Mouse (Mus musculus) G1E (cell line): ENCODE measurements around the gene Fa2h. TPM values are rescaled to one million over a fixed set of nuclear protein-coding genes. Genes with fewer than 3 reads are reported as not detected.

Experiments used
- ATAC-seq: 2 replicates; pipeline ENCODE4 v1.8.0; 2016; ENCODE audit warnings: mild to moderate bottlenecking; ENCODE audit not compliant: insufficient number of reproducible peaks, poor library complexity, low FRiP score, severe bottlenecking; ENCODE audit errors: extremely low read depth
- DNase-seq: peaks from one replicate; pipeline ENCODE4 v3.0.0; 2012; ENCODE audit warnings: low spot score
- H3K27me3 ChIP-seq: 2 replicates; pipeline ENCODE4 v1.6.1; 2012; ENCODE audit warnings: mild to moderate bottlenecking, low read length, inconsistent platforms; ENCODE audit not compliant: insufficient read depth
- H3K36me3 ChIP-seq: replicated peaks from 2 replicates; pipeline ENCODE3; 2012; ENCODE audit warnings: mild to moderate bottlenecking, inconsistent platforms
- H3K4me1 ChIP-seq: 2 replicates; pipeline ENCODE4 v1.6.1; 2012; ENCODE audit warnings: low read depth, low read length, inconsistent platforms, mixed read lengths; ENCODE audit not compliant: insufficient read depth
- H3K4me3 ChIP-seq: 2 replicates; pipeline ENCODE4 v1.5.1; 2012; ENCODE audit warnings: low read depth, mild to moderate bottlenecking, inconsistent platforms, low read length, moderate library complexity, mixed read lengths
- H3K9me3 ChIP-seq: replicated peaks from 2 replicates; pipeline ENCODE4 v1.6.1; 2012; ENCODE audit warnings: inconsistent platforms
- CTCF ChIP-seq: IDR thresholded peaks from 2 replicates; pipeline ENCODE4 v1.5.1; 2012; ENCODE audit warnings: low read depth, low read length, inconsistent platforms, mixed read lengths
- GATA1 ChIP-seq: IDR thresholded peaks from 2 replicates; pipeline ENCODE4 v1.6.1; 2012; ENCODE audit warnings: borderline replicate concordance, low read length, inconsistent platforms, mixed read lengths
- GATA2 ChIP-seq: IDR thresholded peaks from 2 replicates; pipeline ENCODE4 v1.6.1; 2012; ENCODE audit warnings: low read depth, low read length, inconsistent platforms, borderline replicate concordance
- POLR2AphosphoS5 ChIP-seq: IDR thresholded peaks from 2 replicates; pipeline ENCODE4 v1.6.1; 2012; ENCODE audit warnings: low read depth, low read length, inconsistent platforms; ENCODE audit not compliant: insufficient replicate concordance
- TAL1 ChIP-seq: conservative IDR thresholded peaks from 2 replicates; pipeline ENCODE4 v1.6.1; 2012; ENCODE audit warnings: low read depth, low read length, inconsistent platforms, mixed read lengths
- polyA plus RNA-seq: library from polyadenylated mRNA; stranded (reverse); fragments of >175 nt; gene quantifications from 2 replicates; pipeline ENCODE4 v1.2.3, GENCODE M21; 2012
- total RNA-seq, 2 experiments: library from RNA; stranded (forward) in 1 of 2; stranded (reverse) in 1 of 2; fragments of 200-1000 nt in 1 of 2; fragments of >200 nt in 1 of 2; fragmentation: Nextera tagmentation in 1 of 2; gene quantifications; 2 replicates each; pipeline ENCODE4 v1.2.3; 2014 to 2017

Gene Fa2h
- total and polyA plus RNA-seq, 3 experiments = 0.11 TPM; not detected in 2

GRCm38 (mm10) chr8:111419171-111419570, 25.5 kb upstream of the Fa2h start:
- no peak overlapping the region for H3K4me3 ChIP-seq
- H3K9me3 ChIP-seq = no peaks in the 10 kb centered on the region
- peaks cover 30% of the 10 kb centered on the region for H3K27me3 ChIP-seq
- no peaks in the 10 kb centered on the region for H3K4me1 ChIP-seq
- no peaks in the 10 kb centered on the region for H3K36me3 ChIP-seq
- TF ChIP-seq GATA1 (no peak), GATA2 (no peak), POLR2AphosphoS5 (no peak), CTCF (no peak), TAL1 (no peak)
- DNase-seq (no peak), ATAC-seq (no peak)

- Histone ChIP-seq H3K9me3 (no peaks in the 10 kb centered on the region), H3K4me1 (no peaks in the 10 kb centered on the region), H3K36me3 (no peaks in the 10 kb centered on the region), H3K27me3 (peaks cover 29% of the 10 kb centered on the region), H3K4me3 (no peak overlapping the region)
- TF ChIP-seq CTCF (peak; percentile 48; the same call in 1 of the 2 replicates), GATA1 (no peak)
- no peak for DNase-seq
- peak; percentile 15; the same call in 1 of the 2 replicates for ATAC-seq
These were observed 25.0 kb upstream of the Fa2h start for GRCm38 (mm10) chr8:111418601-111419000.

- DNase-seq (no peak), ATAC-seq (no peak)
- Histone ChIP-seq H3K9me3 (no peaks in the 10 kb centered on the region), H3K4me1 (no peaks in the 10 kb centered on the region), H3K27me3 (peaks cover 32% of the 10 kb centered on the region), H3K36me3 (no peaks in the 10 kb centered on the region), H3K4me3 (no peak overlapping the region)
- TF ChIP-seq GATA1 (no peak), POLR2AphosphoS5 (no peak), CTCF (no peak), TAL1 (no peak), GATA2 (no peak)
These were observed 23.6 kb upstream of the Fa2h start for GRCm38 (mm10) chr8:111417222-111417621.

GRCm38 (mm10) chr8:111403391-111403790, 9.8 kb upstream of the Fa2h start:
- DNase-seq (no peak), ATAC-seq (no peak)
- Histone ChIP-seq H3K9me3 (no peaks in the 10 kb centered on the region), H3K27me3 (peaks cover 34% of the 10 kb centered on the region), H3K4me3 (no peak overlapping the region), H3K36me3 (no peaks in the 10 kb centered on the region), H3K4me1 (no peaks in the 10 kb centered on the region)
- TF ChIP-seq GATA1 = no peak
- no peak for TF ChIP-seq CTCF
- no peak for TF ChIP-seq GATA2

- Histone ChIP-seq H3K4me1 (peaks cover 12% of the 10 kb centered on the region), H3K36me3 (no peaks in the 10 kb centered on the region), H3K27me3 (peaks cover 66% of the 10 kb centered on the region), H3K4me3 (no peak overlapping the region), H3K9me3 (no peaks in the 10 kb centered on the region)
- no peak for ATAC-seq
- TF ChIP-seq CTCF (no peak), GATA2 (no peak), TAL1 (no peak)
- no peak for DNase-seq
These were observed 2.4 kb downstream of the Fa2h start for GRCm38 (mm10) chr8:111391268-111391667.

- TF ChIP-seq CTCF = no peak
- H3K4me1 ChIP-seq = peaks cover 12% of the 10 kb centered on the region
- H3K36me3 ChIP-seq = no peaks in the 10 kb centered on the region
- ATAC-seq (no peak), DNase-seq (no peak)
- H3K27me3 ChIP-seq = peaks cover 65% of the 10 kb centered on the region
- no peaks in the 10 kb centered on the region for H3K9me3 ChIP-seq
- H3K4me3 ChIP-seq = no peak overlapping the region
These were observed 2.8 kb downstream of the Fa2h start for GRCm38 (mm10) chr8:111390837-111391236.

GRCm38 (mm10) chr8:111389581-111389980, 4.0 kb downstream of the Fa2h start:
- TF ChIP-seq POLR2AphosphoS5 (no peak), CTCF (no peak), GATA2 (no peak), GATA1 (no peak), TAL1 (no peak)
- Histone ChIP-seq H3K36me3 (no peaks in the 10 kb centered on the region), H3K27me3 (peaks cover 62% of the 10 kb centered on the region), H3K4me3 (no peak overlapping the region), H3K4me1 (peaks cover 12% of the 10 kb centered on the region), H3K9me3 (no peaks in the 10 kb centered on the region)
- ATAC-seq = no peak
- DNase-seq = no peak
